Mouse (Mus musculus): ENCODE data around the gene Slco4a1.

DNA sequence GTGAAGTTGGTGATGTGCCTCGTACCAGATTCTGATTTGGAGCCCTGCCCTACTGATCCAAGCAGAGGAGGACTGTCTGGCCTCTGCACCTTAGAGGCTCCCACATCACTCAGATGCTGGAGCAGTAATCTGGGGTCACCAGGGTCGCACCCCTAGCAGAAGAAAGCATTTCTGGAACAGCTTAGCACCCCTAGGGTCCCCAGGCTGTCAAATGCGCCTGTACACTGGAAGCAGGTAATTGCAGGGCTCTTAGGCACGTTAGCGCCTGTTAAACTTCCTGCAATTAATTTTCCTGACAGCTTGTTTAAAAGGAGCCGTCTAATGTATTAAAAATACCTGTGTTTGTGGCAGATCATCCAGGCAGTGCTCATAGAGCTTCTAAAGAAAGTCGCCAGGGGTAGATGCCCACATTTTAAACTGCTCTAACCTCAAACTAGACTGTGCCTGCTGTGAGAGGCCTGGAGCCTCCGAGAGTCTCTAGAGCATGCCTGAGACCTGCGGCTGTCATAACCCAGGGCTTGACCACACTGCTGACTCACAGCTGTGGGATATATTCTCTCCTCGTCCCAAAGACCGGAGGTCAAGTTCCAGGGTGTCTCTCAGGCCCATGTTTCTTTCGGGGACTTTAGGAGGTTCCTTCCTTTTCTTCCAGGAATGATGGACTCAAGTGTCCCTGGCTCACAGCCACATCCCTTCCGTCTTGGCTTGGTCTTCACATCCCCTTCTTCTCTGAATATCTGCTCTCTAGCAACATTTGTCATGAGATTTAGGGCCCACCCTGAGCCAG is 56.0 kb downstream of the Slco4a1 start:
- TF ChIP-seq CTCF (IDR thresholded peaks at IDR 0.05; ENCODE audit: borderline replicate concordance, insufficient read depth, low read depth, low read length) = no peak
- TF ChIP-seq POLR2A (IDR thresholded peaks at IDR 0.05; ENCODE audit: borderline replicate concordance, insufficient read depth, low read length) = no peak
